Mouse (Mus musculus): ENCODE data around the gene Dclre1a. TPM values are rescaled to one million over a fixed set of nuclear protein-coding genes. Genes with fewer than 3 reads are reported as not detected.
"Not testable (repeated sequence)": the region's sequence is repeated elsewhere in the genome, so short reads cannot be mapped to it uniquely, and the experiment has no call there.

Dclre1a gene
- polyA plus RNA-seq, 1 experiment from 2014 or later = 8.0 TPM

- DNase-seq (ENCODE audit: low spot score) = no peak
These were observed 1.1 kb upstream of the Dclre1a start for GRCm38 (mm10) chr19:56549033-56549680.

- peak; percentile 77 for DNase-seq (ENCODE audit: low spot score)
These were observed 409 bp upstream of the Dclre1a start, which contains the start of gene Nhlrc2 for GRCm38 (mm10) chr19:56548230-56549032. Gene Nhlrc2 (plus strand): TSS chr19:56548261.

GRCm38 (mm10) chr19:56546031-56546430 is 2.0 kb downstream of the Dclre1a start:
- no peak for DNase-seq (ENCODE audit: low spot score)

GRCm38 (mm10) chr19:56544681-56545388 is 3.2 kb downstream of the Dclre1a start:
- DNase-seq (ENCODE audit: low spot score) = no peak

- no peak for DNase-seq (ENCODE audit: low spot score)
These were observed 4.7 kb downstream of the Dclre1a start for GRCm38 (mm10) chr19:56543320-56543719.

GRCm38 (mm10) chr19:56535765-56536164 is 12.3 kb downstream of the Dclre1a start:
- DNase-seq (ENCODE audit: low spot score) = no peak

GRCm38 (mm10) chr19:56535064-56535463 is 13.0 kb downstream of the Dclre1a start:
- DNase-seq (ENCODE audit: low spot score) = no peak

GRCm38 (mm10) chr19:56534337-56534736 is 13.7 kb downstream of the Dclre1a start:
- DNase-seq (ENCODE audit: low spot score) = no peak

GRCm38 (mm10) chr19:56533291-56534071 is 14.5 kb downstream of the Dclre1a start:
- DNase-seq (ENCODE audit: low spot score) = no peak

GRCm38 (mm10) chr19:56531251-56531650 is 16.8 kb downstream of the Dclre1a start:
- no peak for DNase-seq (ENCODE audit: low spot score)

- DNase-seq (ENCODE audit: low spot score) = not testable (repeated sequence)
These were observed 17.5 kb downstream of the Dclre1a start for GRCm38 (mm10) chr19:56530529-56530928.

GRCm38 (mm10) chr19:56519408-56519807 is 28.6 kb downstream of the Dclre1a start:
- DNase-seq (ENCODE audit: low spot score) = not testable (repeated sequence)

- not testable (repeated sequence) for DNase-seq (ENCODE audit: low spot score)
These were observed 34.5 kb downstream of the Dclre1a start for GRCm38 (mm10) chr19:56513527-56513926.

GRCm38 (mm10) chr19:56511207-56511606 is 36.8 kb downstream of the Dclre1a start:
- not testable (repeated sequence) for DNase-seq (ENCODE audit: low spot score)

GRCm38 (mm10) chr19:56503525-56503924 is 44.5 kb downstream of the Dclre1a start:
- not testable (repeated sequence) for DNase-seq (ENCODE audit: low spot score)

- DNase-seq (ENCODE audit: low spot score) = not testable (repeated sequence)
These were observed 45.0 kb downstream of the Dclre1a start for GRCm38 (mm10) chr19:56503069-56503468.

- not testable (repeated sequence) for DNase-seq (ENCODE audit: low spot score)
These were observed 53.9 kb downstream of the Dclre1a start for GRCm38 (mm10) chr19:56494157-56494556.

GRCm38 (mm10) chr19:56489601-56490000 is 58.4 kb downstream of the Dclre1a start:
- no peak for DNase-seq (ENCODE audit: low spot score)

- no peak for DNase-seq (ENCODE audit: low spot score)
These were observed 60.7 kb downstream of the Dclre1a start for GRCm38 (mm10) chr19:56487339-56487738.

- no peak for DNase-seq (ENCODE audit: low spot score)
These were observed 61.1 kb downstream of the Dclre1a start for GRCm38 (mm10) chr19:56486926-56487325.

Measured in thymus, postnatal 0 days (tissue).